Mouse (Mus musculus): ENCODE data around the gene Catsper2.

DNA sequence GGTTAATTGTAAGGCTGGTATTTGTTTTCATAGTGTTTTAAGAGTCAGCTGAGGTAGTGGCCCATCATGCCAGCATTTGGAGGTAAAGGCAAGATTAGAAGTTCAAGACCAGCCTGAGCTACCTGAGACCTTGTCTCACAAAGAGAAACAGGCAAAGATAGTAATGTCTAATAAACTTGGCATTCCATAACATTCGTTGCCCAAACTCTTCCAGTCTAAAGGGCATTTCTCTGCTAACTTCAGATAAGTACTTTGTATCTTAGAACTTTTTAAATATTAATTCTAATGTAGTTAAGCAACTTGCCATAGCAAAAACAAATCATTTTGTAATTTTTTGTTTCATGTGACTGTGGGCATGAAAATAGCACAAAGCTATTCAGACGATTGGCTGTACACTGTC is 9.6 kb upstream of the Catsper2 start:
- TF ChIP-seq CTCF (IDR thresholded peaks at IDR 0.05; ENCODE audit: low read depth) (no peak), EP300 (optimal IDR thresholded peaks at IDR 0.05) (no peak)
